ENCODE assay signal across 9 mouse cellular contexts in the genomic region with DNA sequence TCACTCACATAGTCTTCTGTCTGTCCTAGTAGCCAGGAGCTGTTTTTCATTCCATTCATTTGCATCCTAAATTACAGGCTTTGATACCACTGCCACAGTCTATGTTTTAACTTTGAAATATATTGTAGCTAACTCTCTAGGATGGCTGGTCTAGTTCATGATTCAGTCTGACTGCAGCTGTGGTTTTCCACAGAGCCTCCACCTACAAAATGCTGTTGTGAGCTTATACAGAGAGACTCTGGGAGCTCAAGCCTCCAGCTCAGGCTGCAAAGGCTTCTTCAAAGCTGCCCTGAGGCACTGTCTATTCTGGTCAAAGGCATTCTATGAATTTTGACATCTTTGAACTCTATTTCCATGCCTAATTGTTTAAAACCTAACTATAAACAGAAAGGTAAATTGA.
"Had no signal": no experiment of that assay in that cellular context is flagged by ENCODE, and none has a peak within 500 bp of the region (broad histone marks: within the 10 kb centered on the region; RNA-seq: fewer than 3 reads in every experiment).

No protein-coding gene starts in this region.

- DNase-seq: lung, adult 18-20 months; lung, embryonic 14.5 days; lung, postnatal 14 days; lung, postnatal 36 days; midbrain, embryonic 14.5 days; right cerebral cortex, postnatal 14 days; thymus, adult 2 months; thymus, postnatal 25 days; thymus, postnatal 4 days had no signal
